Mouse (Mus musculus): ENCODE measurements around the gene Ssr2.
"Not testable (repeated sequence)": the region's sequence is repeated elsewhere in the genome, so short reads cannot be mapped to it uniquely, and the experiment has no call there.

Ssr2 gene

DNA sequence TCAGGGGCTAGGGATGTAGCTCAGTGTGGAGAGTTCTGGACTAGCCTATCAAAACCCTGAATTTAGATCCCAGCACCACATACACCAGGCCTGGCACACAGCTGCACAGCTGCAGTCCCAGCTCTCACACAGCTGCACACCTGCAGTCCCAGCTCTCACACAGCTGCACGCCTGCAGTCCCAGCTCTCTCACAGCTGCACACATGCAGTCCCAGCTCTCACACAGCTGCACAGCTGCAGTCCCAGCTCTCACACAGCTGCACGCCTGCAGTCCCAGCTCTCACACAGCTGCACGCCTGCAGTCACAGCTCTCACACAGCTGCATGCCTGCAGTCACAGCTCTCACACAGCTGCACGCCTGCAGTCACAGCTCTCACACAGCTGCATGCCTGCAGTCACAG lies 20.9 kb downstream of the Ssr2 start:
- DNase-seq (ENCODE audit: low spot score in 2 of 2), result not testable (repeated sequence)

DNA sequence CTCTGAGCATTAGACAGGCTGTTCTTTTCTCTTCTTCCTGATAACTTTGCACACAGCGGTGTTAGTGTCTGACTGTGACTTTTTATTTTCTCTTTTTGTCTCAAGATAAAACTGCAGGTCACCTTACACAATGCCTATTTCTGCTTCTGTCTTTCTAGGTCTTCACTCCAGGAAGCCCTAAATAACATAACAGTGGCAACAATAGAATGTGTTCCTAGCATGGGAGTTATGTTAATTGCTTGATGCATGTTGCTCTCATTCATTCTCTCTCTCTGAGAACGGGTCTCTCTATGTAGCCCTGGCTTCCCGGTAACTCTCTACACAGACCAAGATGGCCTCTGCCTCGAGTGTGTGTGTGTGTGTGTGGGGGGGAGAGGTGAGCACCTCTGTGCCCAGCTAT lies 26.8 kb downstream of the Ssr2 start:
- DNase-seq (ENCODE audit: low spot score in 2 of 2), result no peak

DNA sequence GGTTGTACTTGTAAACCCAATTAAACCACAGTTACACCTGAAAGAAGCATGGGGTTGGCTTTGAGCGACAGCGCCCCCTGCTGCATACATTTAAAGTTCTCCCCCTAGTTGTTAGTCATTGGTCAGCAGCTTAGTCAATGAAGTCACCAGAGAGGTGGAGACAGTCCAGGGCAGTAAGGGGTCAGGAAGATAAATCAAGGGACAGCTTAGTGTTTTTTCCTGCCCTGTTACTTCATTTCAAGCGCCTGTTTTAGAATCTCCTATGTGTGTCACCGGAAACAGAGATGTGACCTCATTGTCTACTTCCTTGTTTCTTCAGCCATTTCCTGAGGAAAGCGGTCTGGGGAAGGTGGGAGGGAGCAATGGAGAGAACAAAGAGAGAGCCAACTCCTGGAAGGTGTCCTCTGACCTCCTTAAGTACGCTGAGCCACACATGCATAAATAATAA lies 28.1 kb downstream of the Ssr2 start:
- DNase-seq (ENCODE audit: low spot score in 2 of 2), result peak in 1 of 2 experiments; percentile 52

DNA sequence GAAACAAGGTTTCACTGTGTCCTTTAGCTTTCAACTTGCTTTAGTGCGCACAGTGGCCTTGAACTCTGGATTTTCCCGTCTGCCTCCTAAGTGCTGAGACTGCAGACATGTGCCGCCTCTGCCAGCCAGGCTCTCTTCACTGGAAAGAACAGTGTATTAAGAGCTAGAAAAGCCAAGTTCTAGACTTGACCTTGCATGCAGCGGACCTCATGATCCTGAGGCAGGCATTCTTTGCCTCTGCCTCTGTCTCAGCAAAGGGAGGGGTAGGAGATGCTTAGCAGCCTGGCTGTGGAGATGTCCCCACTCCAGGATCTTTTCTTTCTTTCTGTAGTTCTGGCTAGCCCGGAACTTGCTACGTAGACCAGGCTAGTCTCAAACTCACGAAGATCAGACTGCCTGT lies 29.2 kb downstream of the Ssr2 start:
- DNase-seq (ENCODE audit: low spot score in 2 of 2), result no peak

DNA sequence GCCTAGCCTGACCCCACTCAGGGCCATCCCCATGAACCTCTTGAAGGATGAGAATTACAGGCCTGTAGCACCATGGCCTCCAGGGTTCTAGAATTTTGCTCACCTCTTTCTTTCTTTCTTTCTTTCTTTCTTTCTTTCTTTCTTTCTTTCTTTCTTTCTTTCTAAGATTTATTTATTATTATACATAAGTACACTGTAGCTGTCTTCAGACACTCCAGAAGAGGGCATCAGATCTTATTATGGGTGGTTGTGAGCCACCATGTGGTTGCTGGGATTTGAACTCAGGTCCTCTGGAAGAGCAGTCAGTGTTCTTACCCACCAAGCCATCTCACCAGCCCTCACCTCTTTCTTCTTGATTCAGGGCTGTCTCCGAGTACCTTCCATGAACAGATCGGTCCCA lies 30.0 kb downstream of the Ssr2 start, which contains the start of gene Arhgef2:
Arhgef2 (plus strand) TSS at position 301 of the 400 bp plus-strand sequence.
- DNase-seq (ENCODE audit: low spot score in 2 of 2), result not testable (repeated sequence)

DNA sequence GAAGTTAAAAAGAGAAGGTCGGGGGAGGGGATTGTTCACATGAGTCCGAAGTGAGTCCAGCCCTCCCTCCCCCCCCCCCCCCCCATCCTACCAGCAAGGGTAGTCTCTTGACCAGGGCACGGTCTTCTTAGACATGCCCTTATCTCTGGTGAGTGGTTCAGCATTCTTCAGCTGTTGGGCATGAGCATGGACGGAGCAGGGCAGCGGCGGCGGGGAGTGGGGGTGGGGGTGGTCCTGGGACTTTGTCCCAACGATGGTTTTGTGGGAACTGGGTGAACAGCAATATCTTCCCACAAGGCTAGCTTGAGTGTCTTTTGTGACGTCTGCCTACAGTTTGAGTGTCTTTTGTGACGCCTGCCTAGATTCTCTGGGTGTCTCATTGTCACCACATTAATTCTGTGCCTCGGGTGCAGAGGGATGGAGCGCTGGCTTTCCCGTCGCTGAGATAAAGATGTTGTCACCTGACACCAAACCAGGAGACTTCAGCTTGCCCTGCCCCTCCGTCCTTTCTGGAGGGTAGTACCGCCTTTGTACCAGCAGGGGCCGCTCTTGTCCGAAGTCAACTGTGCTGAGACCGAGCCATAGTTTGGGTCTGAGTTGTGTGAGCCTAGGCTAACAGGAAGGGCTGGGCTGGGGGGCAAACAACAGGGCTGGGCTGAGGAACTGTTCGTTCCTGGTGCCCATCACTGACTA lies 31.5 kb downstream of the Ssr2 start:
- peak; percentile 89 for DNase-seq (ENCODE audit: low spot score in 2 of 2)

DNA sequence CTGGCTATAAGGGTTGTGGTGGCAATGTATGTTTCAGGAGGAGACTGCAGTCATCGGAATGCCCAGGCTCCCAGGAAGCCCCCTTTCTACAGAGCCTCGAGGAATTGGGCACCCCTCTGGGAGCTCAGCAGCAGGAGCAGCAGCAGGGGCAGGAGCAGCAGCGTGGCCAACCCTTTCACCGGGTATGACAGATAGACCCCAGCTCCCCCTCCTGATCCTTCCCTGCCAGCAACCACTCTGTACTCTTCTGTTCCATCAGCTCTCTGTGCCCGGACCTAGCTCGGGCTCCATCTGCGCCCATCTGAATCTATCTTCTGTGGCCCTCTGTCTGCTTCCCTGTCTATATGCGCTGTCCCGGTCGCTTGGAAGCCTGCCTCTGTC lies 32.1 kb downstream of the Ssr2 start:
- no peak for DNase-seq (ENCODE audit: low spot score in 2 of 2)

DNA sequence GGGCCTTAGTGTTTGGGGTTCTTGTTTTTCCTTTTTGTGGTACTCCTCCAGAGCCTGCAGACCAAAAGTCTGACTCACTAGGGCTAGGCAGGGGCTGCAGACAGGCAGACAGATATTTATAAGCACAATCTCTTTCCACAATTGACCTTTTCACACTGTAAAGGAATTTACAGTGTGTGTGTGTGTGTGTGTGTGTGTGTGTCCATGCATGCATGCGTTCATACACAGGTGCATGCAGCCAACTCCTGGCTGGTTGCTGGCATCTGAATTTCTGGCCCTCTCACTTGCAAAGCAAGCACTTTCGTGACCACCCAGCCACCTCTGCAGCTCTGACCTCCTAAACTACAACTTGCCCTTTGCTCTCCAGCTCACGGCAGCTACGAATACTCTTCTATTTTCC lies 33.4 kb downstream of the Ssr2 start:
- DNase-seq (ENCODE audit: low spot score in 2 of 2), result no peak

DNA sequence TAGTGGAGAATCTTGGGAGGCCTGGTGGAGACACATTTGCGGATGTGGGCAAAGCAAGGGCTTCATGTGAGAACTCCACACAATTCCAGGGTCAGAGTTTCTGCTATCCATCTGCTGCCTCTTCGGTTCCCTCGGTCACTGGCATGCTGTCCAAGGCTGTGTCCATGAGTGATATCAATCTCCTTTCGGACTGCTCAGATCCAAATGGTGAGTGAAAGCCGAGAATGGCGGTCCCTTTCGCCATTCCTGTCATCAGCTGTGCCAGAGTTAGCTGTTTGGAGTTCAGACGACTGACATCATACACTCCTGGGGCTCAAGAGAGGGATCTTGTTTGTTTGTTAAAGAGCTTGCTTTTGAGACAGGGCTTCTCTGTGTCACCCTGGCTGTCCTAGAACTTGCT lies 38.7 kb downstream of the Ssr2 start:
- no peak for DNase-seq (ENCODE audit: low spot score in 2 of 2)

DNA sequence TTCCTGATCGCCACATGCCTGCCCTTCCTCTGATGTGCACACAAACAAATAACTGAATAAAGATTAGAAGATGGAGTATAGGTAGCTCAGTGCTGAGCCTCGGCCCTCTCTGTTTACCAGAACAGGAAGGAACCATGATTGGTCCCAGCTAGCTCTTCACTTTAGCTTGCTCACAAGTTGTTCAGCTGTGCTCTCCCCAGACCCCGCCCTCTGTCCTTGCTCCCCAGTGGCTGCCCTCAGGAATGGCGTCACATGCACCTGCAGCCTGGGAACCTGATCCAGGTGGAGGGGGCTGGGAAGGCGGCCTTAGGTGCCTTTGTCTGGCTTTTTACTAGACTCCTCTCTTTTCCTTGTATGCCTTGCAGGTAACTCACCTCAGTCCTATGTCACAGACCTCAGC lies 39.4 kb downstream of the Ssr2 start:
- DNase-seq (ENCODE audit: low spot score in 2 of 2), result no peak

DNA sequence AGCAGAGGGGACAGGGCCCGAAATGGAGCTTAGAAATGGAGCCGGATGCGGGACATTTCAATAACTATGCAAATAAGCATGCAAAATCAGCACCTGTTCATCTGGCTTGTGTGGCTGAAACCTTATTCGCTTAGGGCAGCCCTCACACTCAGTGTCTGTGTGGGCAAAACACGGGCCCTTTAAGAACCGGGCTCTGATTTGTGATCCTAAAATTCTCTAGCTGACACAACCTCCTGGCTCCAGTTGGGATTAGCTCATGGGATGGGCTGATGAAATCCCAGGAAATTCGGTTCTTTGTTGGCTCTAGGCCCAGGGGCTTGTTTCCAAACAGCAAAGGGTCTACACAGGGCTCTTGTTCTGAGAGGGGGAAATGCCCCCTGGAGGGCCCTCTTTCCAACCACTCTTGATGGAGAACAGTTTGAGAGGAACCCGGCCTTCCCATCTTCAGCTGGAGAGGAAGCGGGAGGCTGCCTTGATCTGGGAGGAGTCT lies 40.3 kb downstream of the Ssr2 start:
- no peak for DNase-seq (ENCODE audit: low spot score in 2 of 2)

DNA sequence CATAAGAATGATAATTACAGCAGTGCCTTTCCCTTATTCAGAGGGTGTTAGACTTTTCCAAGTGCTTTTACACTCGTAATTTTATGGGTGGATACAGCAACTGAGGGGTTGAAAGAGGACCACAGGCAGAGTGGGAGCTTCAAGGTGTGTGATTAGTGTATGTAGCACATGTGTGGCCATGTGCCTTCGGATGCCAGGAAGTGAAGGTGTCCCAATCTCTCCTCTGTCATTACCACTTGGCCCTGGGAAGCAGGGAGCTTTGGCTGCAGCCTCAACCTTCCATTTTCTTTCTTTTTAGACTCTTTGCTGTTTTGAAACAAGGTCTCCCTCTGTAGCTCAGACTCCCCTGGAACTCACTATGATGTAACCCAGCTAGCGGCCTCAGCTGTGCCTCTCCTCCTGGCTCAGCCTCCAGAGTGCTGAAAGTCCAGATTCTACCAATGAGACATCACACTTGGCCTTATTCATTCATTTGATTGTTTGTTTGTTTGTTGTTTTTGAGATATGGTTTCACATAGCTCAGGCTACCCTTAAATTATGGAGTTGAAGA lies 41.4 kb downstream of the Ssr2 start:
- DNase-seq (ENCODE audit: low spot score in 2 of 2), result no peak

DNA sequence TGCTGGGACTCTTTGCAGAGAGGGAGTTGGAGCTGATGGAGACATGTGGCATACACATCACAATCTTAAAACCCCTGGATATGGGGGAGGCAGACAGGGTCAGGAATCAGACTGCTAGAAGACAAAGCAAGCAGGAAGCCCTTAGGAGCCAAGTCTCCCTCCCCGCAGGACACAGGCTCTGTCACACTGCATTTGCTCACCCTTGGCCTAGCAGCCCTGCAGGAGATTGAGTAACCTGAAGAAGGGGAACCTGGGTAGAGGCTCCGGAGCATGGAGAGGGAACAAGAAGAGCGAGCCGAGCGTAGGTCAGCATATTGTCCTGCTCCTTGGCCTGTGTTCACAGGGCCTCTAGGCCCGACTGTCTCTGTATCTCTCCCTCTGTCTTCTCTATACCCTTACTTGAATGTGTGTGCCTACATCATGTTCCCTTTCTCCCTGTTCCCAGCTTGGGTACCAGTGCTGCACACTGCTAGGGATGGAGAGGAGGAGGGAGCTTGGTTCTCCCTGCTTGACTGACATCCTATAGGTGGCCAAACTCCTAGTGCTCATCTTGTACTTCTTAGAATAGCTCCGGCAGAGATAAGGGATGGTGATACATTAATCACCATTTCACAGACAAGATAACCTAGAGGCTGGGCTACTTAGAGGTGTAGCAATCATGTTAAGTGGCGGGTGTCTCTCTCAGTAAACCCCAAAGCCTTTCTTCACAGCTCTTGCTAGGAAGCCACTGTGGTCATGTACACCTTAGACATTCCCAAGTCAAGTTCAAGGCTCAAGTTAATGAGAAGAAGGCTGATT lies 42.6 kb downstream of the Ssr2 start:
- DNase-seq (ENCODE audit: low spot score in 2 of 2), result no peak

DNA sequence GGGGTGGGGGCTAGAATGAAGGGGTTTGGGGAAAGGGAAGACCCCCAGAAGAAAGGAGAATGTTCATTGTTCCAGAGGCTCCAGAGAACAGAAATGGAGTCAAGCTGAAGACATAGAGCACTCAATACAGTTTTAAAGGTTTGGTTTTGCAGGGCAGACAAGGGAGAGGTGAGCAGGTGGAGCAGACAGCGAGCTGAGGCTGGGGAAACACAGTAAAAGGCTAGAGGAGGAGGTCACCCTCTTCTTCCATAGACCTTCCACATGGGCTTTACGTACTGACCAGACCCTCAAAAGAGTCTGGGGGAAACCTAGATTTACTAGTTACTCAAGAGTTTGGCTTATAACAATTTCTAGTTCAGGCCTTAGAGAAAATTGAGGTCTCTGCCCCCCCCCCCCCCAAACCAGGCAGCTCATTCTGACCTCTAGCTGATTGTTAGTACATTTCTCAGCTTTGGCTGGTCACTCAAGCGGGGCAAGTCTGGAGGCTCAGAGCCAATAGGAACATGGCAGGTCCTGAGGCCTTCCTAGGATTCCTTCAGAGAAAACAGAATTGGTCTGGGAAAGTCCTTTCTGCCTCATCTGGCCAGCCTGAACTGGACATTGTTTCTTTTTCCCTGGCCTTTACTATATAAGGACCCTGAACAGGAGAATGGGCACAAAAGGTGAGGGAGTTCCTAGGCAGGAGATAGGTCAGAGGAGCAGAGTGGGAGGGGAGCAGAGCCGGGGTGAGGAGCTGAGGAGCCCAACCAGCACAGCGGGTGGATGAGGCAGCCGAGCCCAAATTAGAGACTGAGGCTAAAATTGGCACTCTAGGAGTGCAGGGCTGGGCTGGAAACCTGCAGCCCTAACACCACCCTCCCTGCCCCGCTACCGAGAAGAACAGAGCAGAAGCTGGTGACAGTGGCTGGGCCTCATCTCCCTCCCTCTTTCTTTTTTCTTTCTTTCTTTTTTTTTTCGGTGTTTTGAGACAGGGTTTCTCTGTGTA lies 43.7 kb downstream of the Ssr2 start:
- DNase-seq (ENCODE audit: low spot score in 2 of 2), result no peak

DNA sequence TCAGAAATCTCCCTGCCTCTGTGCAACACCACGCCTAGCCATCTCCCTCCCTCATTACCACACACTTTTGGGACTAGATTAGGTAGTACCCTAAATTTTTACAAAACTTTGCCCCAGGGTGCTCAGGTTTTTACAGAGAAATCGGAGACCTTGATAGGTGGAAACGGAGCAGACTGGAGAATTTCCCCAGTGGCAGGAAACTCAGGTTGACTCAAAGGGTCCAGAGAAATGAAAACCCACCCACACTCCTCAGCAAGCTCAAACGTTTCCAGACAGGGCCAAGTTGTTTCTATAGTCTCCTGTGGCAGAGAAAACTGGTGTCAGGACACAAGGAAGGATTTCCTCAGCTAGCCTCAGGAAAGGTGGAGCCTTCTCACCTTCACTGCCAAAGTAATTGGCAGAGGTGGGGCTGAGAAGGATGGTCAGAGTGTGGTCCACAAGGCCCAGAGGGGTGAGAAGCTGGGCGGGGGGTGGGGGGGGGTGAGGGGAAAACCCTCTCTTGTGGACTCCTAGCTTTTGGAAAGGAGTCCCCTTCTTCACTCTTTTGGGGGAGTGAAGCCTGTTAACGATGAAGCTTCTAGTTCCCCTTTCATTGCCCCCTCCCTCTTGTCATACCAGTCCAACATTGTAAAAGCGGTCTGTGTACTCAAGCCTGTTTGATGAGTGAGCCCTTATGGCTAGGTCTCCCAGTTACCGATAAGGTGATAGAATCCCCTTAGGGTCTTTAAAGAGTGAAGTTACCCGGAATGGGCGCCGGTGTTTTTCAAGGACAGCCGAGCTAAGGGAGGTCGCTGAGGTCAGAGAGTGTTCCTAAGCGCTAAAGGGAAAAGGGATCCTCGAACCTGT lies 44.7 kb downstream of the Ssr2 start:
- no peak for DNase-seq (ENCODE audit: low spot score in 2 of 2)

DNA sequence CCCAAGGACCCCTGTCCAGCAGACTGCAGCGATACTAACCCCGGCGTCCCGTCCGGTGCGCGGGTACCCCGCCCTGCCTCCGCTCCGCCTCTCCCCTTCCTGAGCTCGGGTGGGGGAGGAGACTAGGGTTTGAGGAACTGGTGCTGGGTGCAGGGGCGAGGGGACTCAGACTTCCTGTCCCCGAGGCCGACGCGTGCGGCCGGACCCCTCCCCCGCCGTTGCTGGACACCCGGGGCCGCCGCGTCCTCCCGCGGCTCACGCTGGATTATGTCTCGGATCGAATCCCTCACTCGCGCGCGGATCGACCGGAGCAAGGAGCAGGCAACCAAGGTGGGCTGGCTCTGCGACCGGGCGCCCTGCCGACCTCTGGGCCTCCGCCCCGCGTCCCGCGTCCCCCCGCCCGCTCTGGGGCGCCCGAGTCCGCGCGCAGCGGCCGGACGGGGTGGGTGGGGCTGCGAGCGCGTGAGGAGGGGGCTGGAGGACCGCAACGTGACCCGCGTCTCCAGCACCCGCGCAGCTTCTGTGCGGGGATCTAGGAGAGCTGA lies 45.4 kb downstream of the Ssr2 start:
- DNase-seq (ENCODE audit: low spot score in 2 of 2), result no peak

DNA sequence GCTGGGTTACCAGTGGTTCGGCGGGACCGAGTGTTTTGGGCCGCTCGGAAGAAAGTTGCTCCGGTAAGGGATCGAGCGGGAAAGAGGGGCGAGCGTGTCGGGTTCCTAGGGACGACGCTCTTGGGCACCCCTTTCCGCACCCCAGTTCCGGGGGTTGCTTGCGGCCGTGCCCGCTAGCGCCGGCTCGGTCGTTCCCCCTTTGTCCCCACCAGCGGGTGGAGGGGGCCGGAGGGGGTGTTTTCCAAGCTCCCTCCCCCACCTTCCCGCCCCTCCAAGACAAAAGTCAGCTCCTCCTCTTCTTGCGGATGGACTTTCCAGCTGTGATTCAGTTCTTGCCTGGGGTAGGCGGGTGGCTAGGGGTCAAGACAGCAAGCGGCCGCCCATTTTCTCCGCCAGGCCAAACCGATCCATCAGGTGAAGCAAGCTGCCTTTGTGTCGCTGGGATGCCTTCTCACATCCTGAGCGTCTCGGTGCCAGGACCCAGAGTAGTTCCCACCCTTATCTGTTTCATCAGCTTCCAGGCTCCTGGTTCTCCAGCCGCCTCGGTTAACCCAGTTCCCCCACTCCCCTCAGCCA lies 45.9 kb downstream of the Ssr2 start:
- no peak for DNase-seq (ENCODE audit: low spot score in 2 of 2)

DNA sequence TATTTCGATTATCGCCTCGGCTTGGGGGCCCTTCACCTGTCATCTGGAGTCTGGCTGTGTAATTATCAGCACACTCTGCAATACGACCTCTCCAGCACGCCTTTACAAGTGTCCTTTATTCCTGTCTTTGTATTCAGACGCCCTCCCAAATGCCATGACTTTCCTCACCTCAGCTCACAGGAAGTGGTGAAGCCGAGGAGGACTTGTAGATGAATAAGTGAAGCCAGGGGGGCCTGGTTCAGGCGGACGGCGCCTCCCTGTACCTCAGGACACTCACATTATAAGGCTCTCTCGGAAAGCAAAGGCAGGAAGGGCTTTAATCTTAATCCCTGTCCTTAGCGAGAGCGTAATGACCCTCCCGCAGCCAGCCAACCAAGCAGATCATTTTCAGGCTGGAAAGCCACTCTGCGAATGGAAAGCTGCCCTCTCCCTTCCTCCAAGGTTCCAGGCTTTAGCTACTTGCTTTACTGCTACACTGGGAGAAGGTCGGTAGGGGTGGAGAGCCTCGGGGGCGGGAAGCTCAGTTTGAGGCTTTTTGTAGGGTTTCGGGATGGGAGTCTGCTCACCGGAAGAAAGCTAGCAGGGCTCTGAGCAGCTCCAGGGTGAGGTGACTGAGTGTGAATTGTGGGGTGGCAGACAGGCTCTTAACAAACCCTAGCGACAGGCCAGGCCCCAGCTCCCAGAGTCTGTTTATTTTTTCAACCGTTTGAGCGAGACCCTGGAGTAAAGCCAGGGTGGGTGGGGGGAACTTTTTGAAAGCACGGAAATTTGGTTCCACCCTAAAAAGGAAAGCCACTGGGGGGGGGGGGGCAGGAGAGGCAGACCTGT lies 46.7 kb downstream of the Ssr2 start:
- DNase-seq (ENCODE audit: low spot score in 2 of 2), result no peak

DNA sequence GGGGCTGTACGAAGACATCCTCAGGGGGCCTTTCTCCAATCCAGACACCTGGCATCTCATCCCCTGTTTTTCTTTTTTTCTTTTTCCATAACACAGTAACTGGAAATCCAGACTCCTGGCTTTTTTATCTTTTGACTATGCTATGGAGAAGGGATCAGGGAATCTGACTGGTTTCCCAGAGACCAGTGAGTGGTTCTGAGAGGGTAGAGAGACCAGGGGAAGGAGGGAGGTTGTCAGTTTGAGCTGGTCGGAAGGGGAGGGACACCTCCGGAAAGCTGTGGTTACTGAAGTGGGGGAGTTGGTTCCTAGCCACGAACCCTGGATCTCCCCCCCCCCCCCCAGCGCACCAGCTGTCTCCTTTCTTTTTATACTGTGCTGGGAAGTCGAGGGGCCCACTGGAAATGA lies 47.3 kb downstream of the Ssr2 start:
- DNase-seq (ENCODE audit: low spot score in 2 of 2), result no peak

All from frontal cortex, postnatal 25 days (tissue).